Mouse (Mus musculus) ES-E14 (cell line): ENCODE measurements around the gene Rsph3a. TPM values are rescaled to one million over a fixed set of nuclear protein-coding genes. Genes with fewer than 3 reads are reported as not detected.
A peak's percentile ranks its signal among the peaks of the same experiment; 100 is the strongest.

Experiments used
- DNase-seq: peaks from one replicate; pipeline ENCODE4 v3.0.0-alpha.2; 2013; ENCODE audit warnings: low read depth, low spot score
- H3K27ac ChIP-seq: 2 replicates; pipeline ENCODE4 v1.5.1; 2012; ENCODE audit warnings: low read depth, mild to moderate bottlenecking, low read length, moderate library complexity, mixed read lengths; ENCODE audit not compliant: poor library complexity, insufficient read depth, severe bottlenecking
- H3K36me3 ChIP-seq: 2 replicates; pipeline ENCODE4 v1.6.1; 2012; ENCODE audit warnings: mild to moderate bottlenecking, low read length, moderate library complexity, mixed read lengths; ENCODE audit not compliant: control insufficient read depth, poor library complexity, insufficient read depth, severe bottlenecking
- H3K4me1 ChIP-seq, 2 experiments: fragments of 150-350 bp in 1 of 2; sonication (generic) in 1 of 2; 2 replicates each; pipeline ENCODE4 v1.6.1; 2012; ENCODE audit warnings: low read length in 2 of 2, mild to moderate bottlenecking in 1 of 2, mixed read lengths in 1 of 2; ENCODE audit not compliant: control insufficient read depth in 2 of 2, insufficient read depth in 2 of 2, poor library complexity in 1 of 2
- H3K4me3 ChIP-seq, 2 experiments: fragments of 150-350 bp in 1 of 2; sonication (generic) in 1 of 2; 2 replicates each; pipeline ENCODE4 v1.5.1; 2012; ENCODE audit warnings: low read length in 2 of 2, low read depth in 1 of 2, mild to moderate bottlenecking in 1 of 2, mixed read lengths in 1 of 2; ENCODE audit not compliant: insufficient read depth in 1 of 2, poor library complexity in 1 of 2, severe bottlenecking in 1 of 2
- H3K9ac ChIP-seq: 2 replicates; pipeline ENCODE4 v1.6.1; 2012; ENCODE audit warnings: low read depth, mild to moderate bottlenecking, low read length, mixed read lengths; ENCODE audit not compliant: poor library complexity, insufficient read depth, severe bottlenecking
- H3K9me3 ChIP-seq: fragments of 150-350 bp; sonication (generic); 2 replicates; pipeline ENCODE4 v1.6.1; 2012; ENCODE audit warnings: low read depth, mild to moderate bottlenecking, low read length; ENCODE audit not compliant: control insufficient read depth, insufficient read depth
- CHD2 ChIP-seq: IDR thresholded peaks from 2 replicates; pipeline ENCODE4 v1.6.1; 2014; ENCODE audit warnings: mild to moderate bottlenecking, low read depth, low read length, inconsistent platforms
- HCFC1 ChIP-seq: IDR thresholded peaks from 2 replicates; pipeline ENCODE4 v1.6.1; 2012; ENCODE audit warnings: low read length, inconsistent platforms, borderline replicate concordance; ENCODE audit not compliant: insufficient read depth
- MAFK ChIP-seq: IDR thresholded peaks from 2 replicates; pipeline ENCODE4 v1.6.1; 2014; ENCODE audit warnings: mild to moderate bottlenecking, low read depth, low read length, inconsistent platforms; ENCODE audit not compliant: insufficient read depth
- ZC3H11A ChIP-seq: IDR thresholded peaks from 2 replicates; pipeline ENCODE4 v1.6.1; 2012; ENCODE audit warnings: low read depth, mild to moderate bottlenecking, inconsistent platforms, low read length, borderline replicate concordance
- ZNF384 ChIP-seq: IDR thresholded peaks from 2 replicates; pipeline ENCODE4 v1.6.1; 2012; ENCODE audit warnings: low read depth, low read length, inconsistent platforms
- in situ Hi-C, 2 experiments: fragments of 600-800 bp; cut with MboI; formaldehyde crosslinking; loops; one replicate each; pipeline ENCODE4 v1.15.1; 2025; ENCODE audit warnings: low sequenced_read_pairs in 2 of 2, inconsistent platforms in 1 of 2; ENCODE audit not compliant: unreplicated experiment in 2 of 2
- total RNA-seq: library from RNA; depleted of rRNA; stranded (reverse); fragments of 300-350 nt; gene quantifications from 2 replicates; pipeline ENCODE4 v1.2.3, GENCODE M21; 2012

Gene Rsph3a
- total RNA-seq, 1 experiment: 4.8 TPM

DNA sequence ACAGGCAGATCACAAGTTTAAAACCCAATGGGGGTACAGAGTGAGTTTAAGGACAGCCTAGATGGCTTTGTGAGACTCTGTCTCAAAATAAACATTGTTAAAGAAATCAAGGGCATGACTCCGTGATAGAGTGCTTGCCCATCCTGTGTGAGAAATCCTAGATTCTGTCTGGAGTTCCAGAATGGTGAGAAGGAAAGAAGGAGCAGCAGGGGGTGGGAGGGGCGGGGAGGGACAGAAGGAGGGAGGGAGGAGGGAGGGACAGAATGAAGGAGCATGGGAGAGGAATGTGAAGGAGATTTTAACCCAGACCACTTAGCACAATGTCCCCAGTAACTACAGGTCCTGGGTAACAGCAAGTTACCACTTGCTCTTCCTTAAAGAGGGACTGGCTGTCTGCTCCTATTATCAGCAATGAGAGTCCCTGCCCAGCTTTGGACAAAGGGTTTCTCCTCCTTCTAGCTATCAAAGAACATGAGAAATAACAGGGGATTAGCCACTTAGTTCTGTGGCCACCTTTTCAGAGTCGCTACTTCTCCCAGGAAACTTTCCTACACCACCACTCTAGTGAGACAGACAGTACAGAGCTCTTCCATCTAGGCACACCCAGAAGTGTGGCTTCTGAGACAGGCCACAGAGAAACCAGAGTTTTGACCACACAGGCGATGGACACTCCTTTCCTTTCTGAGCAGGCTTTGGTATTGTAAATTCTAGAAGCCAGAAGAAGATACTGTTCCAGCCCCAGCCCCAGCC lies 39.3 kb upstream of the Rsph3a start:
- H3K4me1 ChIP-seq: peaks cover 0 to 2% of the 10 kb centered on the region in 2 experiments; a peak in 1 of 4 replicates
- H3K36me3 ChIP-seq: no peaks in the 10 kb centered on the region
- in situ Hi-C loops: no loop called here
- no peaks in the 10 kb centered on the region for H3K9me3 ChIP-seq
- peak; percentile 52 for DNase-seq
- TF ChIP-seq CHD2 (no peak), ZC3H11A (no peak), MAFK (no peak), HCFC1 (no peak)
- no peak overlapping the region for H3K4me3 ChIP-seq
- no peak overlapping the region; the same call in 1 of the 2 replicates for H3K27ac ChIP-seq
- no peak overlapping the region for H3K9ac ChIP-seq

DNA sequence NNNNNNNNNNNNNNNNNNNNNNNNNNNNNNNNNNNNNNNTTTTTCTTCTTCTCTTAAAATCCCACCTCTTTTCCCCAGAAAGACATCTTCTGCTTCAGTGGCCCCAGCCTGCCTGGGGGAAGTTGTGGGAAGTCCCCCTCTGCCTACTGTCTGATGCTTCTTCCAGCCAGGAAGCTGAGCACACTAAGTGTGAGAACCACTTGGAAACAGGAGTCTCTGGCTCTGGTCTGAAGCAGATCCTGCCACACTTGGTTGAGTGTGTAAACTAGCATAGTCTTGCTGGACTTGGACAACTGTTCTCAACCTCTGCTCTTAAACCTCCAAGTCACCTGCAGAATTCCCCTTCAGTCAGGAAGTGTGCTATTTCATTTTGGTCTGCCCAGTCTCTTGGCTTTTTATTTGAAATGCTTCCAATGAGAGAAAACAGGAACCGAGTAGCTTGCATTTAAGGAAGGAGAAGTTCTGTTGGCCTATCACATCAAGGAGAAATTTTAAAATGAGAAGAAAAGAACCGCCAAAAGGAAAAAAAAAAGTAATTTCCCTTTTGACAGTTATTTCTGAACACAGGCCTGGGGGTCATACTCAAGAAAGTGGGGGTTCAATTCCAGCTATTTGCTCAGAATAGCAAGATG lies 30.7 kb upstream of the Rsph3a start:
- no peak for DNase-seq
- in situ Hi-C loops: no loop called here
- H3K4me1 ChIP-seq: no peaks in the 10 kb centered on the region
- no peak overlapping the region for H3K27ac ChIP-seq
- H3K4me3 ChIP-seq: no peak overlapping the region
- no peak for TF ChIP-seq ZC3H11A
- no peak for TF ChIP-seq HCFC1
- no peak for TF ChIP-seq CHD2
- TF ChIP-seq ZNF384: no peak
- no peak for TF ChIP-seq MAFK
- H3K9me3 ChIP-seq: no peaks in the 10 kb centered on the region
- no peaks in the 10 kb centered on the region for H3K36me3 ChIP-seq
- H3K9ac ChIP-seq: no peak overlapping the region

DNA sequence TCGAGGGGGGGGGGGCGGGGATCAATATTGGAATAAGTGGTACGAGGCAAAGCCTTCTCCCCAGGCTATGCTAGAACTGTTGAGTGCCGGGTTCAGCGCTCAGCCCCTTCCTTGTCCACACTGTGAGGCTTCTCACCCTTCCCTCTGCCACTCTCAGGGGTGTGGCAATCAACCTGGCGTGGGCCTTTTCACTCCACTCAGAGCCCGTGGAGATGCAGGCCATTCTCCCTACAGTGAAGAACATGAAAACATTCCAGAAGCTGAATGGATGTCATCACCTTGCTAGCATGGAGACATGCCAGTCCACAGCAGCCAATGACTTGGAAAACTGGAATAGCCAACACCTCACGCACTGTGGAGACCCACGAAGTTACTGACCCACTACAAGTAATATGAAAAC lies 29.6 kb upstream of the Rsph3a start:
- Histone ChIP-seq H3K4me3 (no peak overlapping the region), H3K27ac (no peak overlapping the region), H3K4me1 (no peaks in the 10 kb centered on the region), H3K36me3 (no peaks in the 10 kb centered on the region), H3K9me3 (no peaks in the 10 kb centered on the region), H3K9ac (no peak overlapping the region)
- TF ChIP-seq ZC3H11A (no peak), MAFK (no peak), ZNF384 (no peak), HCFC1 (no peak), CHD2 (no peak)
- in situ Hi-C loops: no loop called here
- DNase-seq: no peak

DNA sequence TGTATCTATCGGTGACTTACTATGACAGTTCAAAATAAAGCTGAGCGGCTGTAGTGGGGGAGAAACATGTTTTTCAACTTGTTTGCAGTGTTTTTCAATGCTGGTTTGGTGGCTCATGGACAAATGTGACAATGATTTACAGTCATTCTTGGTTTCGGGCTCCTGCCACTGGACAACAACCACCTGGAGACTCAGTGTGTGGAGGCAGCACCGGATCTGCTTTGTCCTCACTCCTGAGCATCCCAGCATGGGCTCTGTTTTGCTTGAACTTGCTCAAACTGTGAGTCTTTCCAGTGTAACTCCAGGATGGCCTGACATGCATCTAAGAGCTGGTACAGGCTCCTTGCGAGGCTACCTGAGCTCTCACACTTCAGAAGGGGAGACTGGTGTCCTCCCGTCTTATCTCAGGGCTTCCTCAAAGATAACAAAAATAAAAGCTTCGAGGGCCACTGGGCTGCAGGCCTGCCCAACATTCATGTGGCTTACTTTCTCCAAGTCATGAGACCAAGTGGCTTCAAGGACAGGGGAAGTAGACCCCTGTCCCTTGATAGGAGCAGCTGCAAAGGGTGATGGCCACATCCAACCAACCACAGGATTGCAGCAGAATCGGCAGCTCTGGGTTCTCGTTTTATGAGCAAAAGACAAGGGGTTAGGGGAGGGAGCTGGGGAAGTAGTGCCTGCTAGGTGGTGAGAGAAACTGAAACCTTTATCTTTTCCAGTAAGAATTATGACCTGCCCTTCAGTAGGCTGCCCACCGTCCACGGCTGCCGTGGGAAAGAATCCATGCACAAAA lies 28.4 kb upstream of the Rsph3a start:
- TF ChIP-seq MAFK (no peak), ZC3H11A (no peak), HCFC1 (no peak), CHD2 (no peak), ZNF384 (no peak)
- no peak overlapping the region for H3K9ac ChIP-seq
- no peak overlapping the region for H3K4me3 ChIP-seq
- H3K4me1 ChIP-seq: no peaks in the 10 kb centered on the region
- H3K9me3 ChIP-seq: no peaks in the 10 kb centered on the region
- DNase-seq: no peak
- H3K27ac ChIP-seq: no peak overlapping the region
- H3K36me3 ChIP-seq: no peaks in the 10 kb centered on the region
- in situ Hi-C loops: no loop called here
